Mouse (Mus musculus): ENCODE data around the gene H3f3a.
A peak's percentile ranks its signal among the peaks of the same experiment; 100 is the strongest.

The H3f3a gene

GRCm38 (mm10) chr1:180762679-180763078, 51.1 kb downstream of the H3f3a start:
- no peak for DNase-seq (ENCODE audit: extremely low read depth, insufficient read length, low spot score)

DNA sequence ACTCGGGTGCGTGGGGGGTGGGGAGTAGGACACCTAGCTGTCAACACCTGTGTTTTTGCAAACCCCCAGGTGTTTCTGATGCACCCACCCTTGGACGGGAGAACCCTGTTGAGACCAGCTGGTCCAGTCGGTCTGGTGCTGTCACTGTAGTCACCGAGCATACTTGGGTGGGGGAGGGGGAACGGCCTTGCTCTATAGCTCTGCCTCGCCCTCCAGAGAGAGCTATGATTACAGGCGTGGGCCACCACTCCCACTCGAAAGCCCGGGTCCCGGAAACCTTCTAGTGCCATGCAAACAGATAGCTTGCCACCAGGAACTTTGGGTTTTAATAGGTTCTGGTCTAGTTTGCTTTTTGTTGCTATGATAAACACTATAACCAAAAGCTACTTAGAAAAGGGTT, 51.6 kb downstream of the H3f3a start:
- DNase-seq (ENCODE audit: extremely low read depth, insufficient read length, low spot score), result no peak

DNA sequence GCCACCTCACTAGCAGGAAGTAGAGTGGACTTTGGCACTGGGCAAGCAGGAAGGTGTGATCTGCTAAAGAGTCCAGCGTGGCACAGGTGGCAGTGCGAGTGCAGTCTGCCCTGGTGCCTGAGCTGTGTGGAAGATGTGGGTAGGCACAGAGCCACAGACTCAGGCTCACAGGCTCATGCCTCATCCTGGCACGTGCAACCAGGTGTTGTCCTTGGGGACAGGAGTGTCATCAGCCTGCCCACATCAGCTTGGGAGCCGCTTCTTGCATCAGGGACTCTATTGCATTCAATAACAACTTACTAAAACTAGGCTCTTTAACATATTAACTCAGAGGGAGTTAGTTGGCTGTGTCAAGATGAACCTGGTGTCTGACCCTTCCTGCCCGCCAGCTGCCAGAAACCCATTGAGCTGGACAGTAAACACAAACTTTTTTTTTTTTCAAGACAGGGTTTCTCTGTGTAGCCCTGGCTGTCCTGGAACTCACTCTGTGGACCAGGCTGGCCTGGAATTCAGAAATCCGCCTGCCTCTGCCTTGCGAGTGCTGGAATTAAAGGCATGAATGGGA, 55.7 kb downstream of the H3f3a start:
- DNase-seq (ENCODE audit: extremely low read depth, insufficient read length, low spot score), result peak; percentile 20

GRCm38 (mm10) chr1:180757252-180757955, 56.3 kb downstream of the H3f3a start:
- DNase-seq (ENCODE audit: extremely low read depth, insufficient read length, low spot score), result no peak

- DNase-seq (ENCODE audit: extremely low read depth, insufficient read length, low spot score), result no peak
These were observed 57.0 kb downstream of the H3f3a start for GRCm38 (mm10) chr1:180756711-180757110.

DNA sequence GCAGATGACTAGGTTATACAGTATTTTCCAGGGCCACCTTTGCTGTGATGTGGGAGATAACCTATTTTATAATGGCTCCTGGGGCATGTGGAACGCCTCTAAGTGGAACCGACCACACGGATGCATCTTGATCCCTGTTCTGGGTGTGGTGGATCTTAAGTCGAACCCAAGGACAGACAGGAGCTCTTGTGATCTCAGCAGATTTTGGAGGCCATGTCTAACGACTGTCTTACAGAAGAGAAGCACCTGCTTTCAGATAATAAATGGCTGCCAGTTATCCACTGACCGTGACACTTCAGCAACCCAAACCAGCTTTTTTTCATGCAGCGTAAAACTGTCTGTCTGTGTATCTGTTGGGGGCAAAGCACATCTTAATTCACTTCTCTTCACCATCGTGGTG, 59.4 kb downstream of the H3f3a start:
- no peak for DNase-seq (ENCODE audit: extremely low read depth, insufficient read length, low spot score)

GRCm38 (mm10) chr1:180752115-180752514, 61.6 kb downstream of the H3f3a start:
- no peak for DNase-seq (ENCODE audit: extremely low read depth, insufficient read length, low spot score)

Data from 3134 (cell line).